Mouse (Mus musculus): Measurements from ENCODE around the gene Ccser1.

The Ccser1 gene

GRCm38 (mm10) chr6:61179949-61180755, at the start of gene Ccser1:
Gene Ccser1, plus strand, starts transcription at chr6:61180324.
- peak; percentile 89 to 92 for DNase-seq

GRCm38 (mm10) chr6:61136436-61136835, 43.7 kb upstream of the Ccser1 start:
- no peak for DNase-seq

GRCm38 (mm10) chr6:61143031-61143430, 37.1 kb upstream of the Ccser1 start:
- DNase-seq = no peak

- no peak for DNase-seq
Observed at GRCm38 (mm10) chr6:61152924-61153323, 27.2 kb upstream of the Ccser1 start.

- no peak for DNase-seq
Observed at GRCm38 (mm10) chr6:61154654-61155053, 25.5 kb upstream of the Ccser1 start.

GRCm38 (mm10) chr6:61155059-61155629, 25.0 kb upstream of the Ccser1 start:
- no peak for DNase-seq

- DNase-seq = no peak
Observed at GRCm38 (mm10) chr6:61155718-61156117, 24.4 kb upstream of the Ccser1 start.

- no peak for DNase-seq
Observed at GRCm38 (mm10) chr6:61162117-61162516, 18.0 kb upstream of the Ccser1 start.

- no peak for DNase-seq
Observed at GRCm38 (mm10) chr6:61166891-61167290, 13.2 kb upstream of the Ccser1 start.

- no peak for DNase-seq
Observed at GRCm38 (mm10) chr6:61176126-61176525, 4.0 kb upstream of the Ccser1 start.

- DNase-seq = no peak
Observed at GRCm38 (mm10) chr6:61177476-61177875, 2.6 kb upstream of the Ccser1 start.

GRCm38 (mm10) chr6:61179641-61179948, 529 bp upstream of the Ccser1 start:
- no peak for DNase-seq

- DNase-seq = no peak
Observed at GRCm38 (mm10) chr6:61180756-61181191, 650 bp downstream of the Ccser1 start.

GRCm38 (mm10) chr6:61189029-61189428, 8.9 kb downstream of the Ccser1 start:
- DNase-seq = no peak

- no peak for DNase-seq
Observed at GRCm38 (mm10) chr6:61191597-61192386, 11.7 kb downstream of the Ccser1 start.

GRCm38 (mm10) chr6:61203344-61203743, 23.2 kb downstream of the Ccser1 start:
- DNase-seq = no peak

- DNase-seq = no peak
Observed at GRCm38 (mm10) chr6:61206042-61206441, 25.9 kb downstream of the Ccser1 start.

GRCm38 (mm10) chr6:61206619-61207018, 26.5 kb downstream of the Ccser1 start:
- no peak for DNase-seq

- DNase-seq = no peak
Observed at GRCm38 (mm10) chr6:61210061-61210737, 30.1 kb downstream of the Ccser1 start.

GRCm38 (mm10) chr6:61215705-61216104, 35.6 kb downstream of the Ccser1 start:
- DNase-seq = no peak

GRCm38 (mm10) chr6:61216514-61216913, 36.4 kb downstream of the Ccser1 start:
- no peak for DNase-seq

- no peak for DNase-seq
Observed at GRCm38 (mm10) chr6:61217717-61218116, 37.6 kb downstream of the Ccser1 start.

- no peak for DNase-seq
Observed at GRCm38 (mm10) chr6:61223563-61223962, 43.4 kb downstream of the Ccser1 start.
